Mouse (Mus musculus) lung, postnatal 4 days (tissue): ENCODE results near the gene Hadha.

ENCODE experiments used
- DNase-seq, 2 experiments: peaks; one replicate each; pipeline ENCODE4 v3.0.0; 2021

Hadha gene

DNA sequence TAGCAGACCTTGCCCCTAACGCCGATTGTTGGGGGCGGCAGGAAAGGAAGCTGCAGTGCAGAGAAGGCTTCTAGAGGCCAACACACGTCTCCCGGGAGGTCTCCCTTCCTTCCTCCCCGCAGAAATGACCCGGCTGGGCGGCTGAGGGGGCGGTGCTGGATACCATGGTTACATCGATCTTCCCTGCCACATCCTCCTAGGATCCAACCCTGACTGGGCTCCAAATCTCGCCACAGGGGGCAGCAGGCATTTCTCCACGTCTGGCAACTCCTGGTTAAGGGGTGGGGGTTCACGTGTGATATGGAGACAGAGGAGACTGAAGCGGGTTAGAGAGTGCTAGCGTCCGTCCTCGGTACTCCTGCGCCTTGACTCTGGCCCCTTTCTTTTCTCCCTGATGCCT, 43.8 kb downstream of the Hadha start:
- peak; percentile 51 to 58 for DNase-seq

- peak in 1 of 2 experiments; percentile 17 for DNase-seq
Observed at GRCm38 (mm10) chr5:30110371-30111060, 44.4 kb downstream of the Hadha start.

- DNase-seq = no peak
Observed at GRCm38 (mm10) chr5:30109899-30110298, 45.1 kb downstream of the Hadha start.

DNA sequence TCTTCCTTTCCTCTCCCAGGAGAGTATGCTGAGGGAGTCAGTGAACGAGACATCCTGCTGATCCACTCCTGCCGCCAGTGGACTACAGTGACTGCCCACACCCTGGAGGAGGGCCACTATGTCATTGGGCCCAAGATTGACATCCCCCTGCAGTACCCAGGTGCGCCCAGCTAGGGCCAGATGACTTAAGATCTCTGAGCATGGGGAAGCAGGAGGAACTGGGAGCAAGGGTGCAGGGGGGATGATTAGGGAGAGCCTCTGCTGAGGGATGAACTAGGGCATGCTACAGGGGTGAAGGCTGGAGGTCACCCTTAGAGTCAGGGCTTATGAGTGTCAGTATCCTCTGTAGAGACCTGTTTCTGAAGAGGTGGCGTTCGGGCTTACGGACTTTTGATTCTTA, 46.7 kb downstream of the Hadha start:
- peak in 1 of 2 experiments; percentile 6 for DNase-seq

DNA sequence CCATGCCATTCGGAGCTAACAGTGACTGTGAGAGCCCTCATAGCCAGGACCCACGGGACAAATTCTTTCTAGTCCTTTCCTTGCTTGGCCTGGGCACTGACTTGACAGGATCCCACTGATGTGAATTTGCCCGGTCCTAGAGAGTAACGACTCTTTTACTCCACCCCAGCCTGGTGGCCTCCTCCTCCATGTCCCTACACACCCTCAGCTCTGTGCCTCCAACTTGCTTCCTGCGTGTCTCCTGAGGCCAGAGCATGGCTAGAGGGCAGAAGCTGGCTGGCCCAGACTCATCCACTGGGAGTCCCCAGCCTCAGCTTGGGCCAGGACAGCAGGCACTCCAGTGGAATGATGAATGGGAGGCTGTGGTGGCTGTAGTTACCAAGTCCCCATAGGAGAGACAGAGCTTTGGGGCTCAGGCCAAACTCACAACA, 47.3 kb downstream of the Hadha start:
- peak in 1 of 2 experiments; percentile 16 for DNase-seq

- DNase-seq = peak in 1 of 2 experiments; percentile 13
Observed at GRCm38 (mm10) chr5:30107186-30107585, 47.8 kb downstream of the Hadha start.

DNA sequence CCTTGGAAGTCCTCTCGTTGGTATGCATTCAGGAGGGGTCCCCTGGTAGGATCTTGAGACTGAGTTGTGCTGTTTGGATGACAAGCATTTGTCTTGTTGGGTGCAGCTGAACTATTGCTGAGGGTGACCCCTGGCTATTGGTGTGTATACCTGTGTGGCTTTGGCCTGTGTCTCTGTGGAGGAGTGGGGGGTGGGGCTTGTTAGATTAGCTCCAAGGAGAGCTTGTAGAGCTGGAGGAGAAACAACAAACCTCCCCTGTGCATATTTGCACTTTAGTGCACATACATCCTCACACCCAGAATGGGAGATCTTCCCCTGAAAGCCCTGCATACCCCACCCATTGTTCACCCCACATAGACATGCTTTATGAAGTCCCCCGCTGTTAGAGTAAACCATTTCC, 48.2 kb downstream of the Hadha start:
- DNase-seq = peak in 1 of 2 experiments; percentile 6

- DNase-seq = peak in 1 of 2 experiments; percentile 15
Observed at GRCm38 (mm10) chr5:30105668-30106300, 49.2 kb downstream of the Hadha start, which contains the start of gene 3110082J24Rik. TSS of gene 3110082J24Rik (minus strand) at chr5:30106086.

GRCm38 (mm10) chr5:30104841-30105667, 49.9 kb downstream of the Hadha start, which contains the start of gene Garem2:
TSS of gene Garem2 (plus strand) at chr5:30105161.
- DNase-seq = peak in 1 of 2 experiments; percentile 28

GRCm38 (mm10) chr5:30104339-30104738, 50.6 kb downstream of the Hadha start:
- DNase-seq = peak; percentile 27 to 54

DNA sequence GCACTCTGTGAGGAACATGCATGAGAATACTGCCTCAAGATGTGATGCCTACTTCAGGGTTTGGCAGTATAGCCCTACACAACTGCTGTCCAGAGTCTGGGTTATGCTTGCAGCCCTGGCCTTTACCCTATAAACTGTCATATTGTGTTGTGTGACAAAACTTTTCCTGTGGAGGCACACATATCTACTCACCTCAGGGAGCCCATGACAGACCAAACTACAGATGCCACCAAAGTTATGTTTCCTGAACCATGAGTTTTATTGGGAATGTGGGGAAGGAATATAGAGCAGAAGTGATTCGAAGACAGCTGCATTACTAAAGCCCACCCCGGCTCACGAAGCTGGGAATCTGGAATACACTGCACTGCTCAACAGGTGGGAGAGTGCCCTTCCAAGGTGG, 51.6 kb downstream of the Hadha start:
- no peak for DNase-seq

GRCm38 (mm10) chr5:30098260-30098659, 56.7 kb downstream of the Hadha start:
- no peak for DNase-seq

GRCm38 (mm10) chr5:30095731-30096130, 59.2 kb downstream of the Hadha start:
- DNase-seq = no peak

DNA sequence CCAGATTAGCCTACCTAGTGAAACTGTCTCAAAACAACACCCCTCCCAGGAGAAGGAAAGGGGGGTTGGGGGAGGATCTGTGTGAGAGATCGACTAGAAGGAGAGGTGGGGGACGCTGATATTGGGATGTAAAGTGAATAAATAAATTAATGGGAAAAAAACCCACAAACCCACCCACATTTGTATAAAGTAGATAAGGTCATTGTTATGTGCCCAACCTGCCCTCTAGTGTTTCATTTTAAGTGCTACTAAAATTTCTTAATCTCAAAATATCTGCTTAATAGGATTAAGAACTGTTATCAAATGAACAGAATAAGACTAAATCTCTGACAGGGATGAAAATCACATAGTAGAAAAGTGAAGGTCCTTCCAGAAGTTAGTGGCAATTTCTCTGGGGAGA, 60.6 kb downstream of the Hadha start:
- no peak for DNase-seq

GRCm38 (mm10) chr5:30092701-30093100, 62.3 kb downstream of the Hadha start:
- DNase-seq = no peak

GRCm38 (mm10) chr5:30072825-30073821, 81.8 kb downstream of the Hadha start, which contains the start of gene Tyms:
TSS of gene Tyms (minus strand) at chr5:30073617.
- peak; percentile 84 to 85 for DNase-seq

GRCm38 (mm10) chr5:30072377-30072776, 82.6 kb downstream of the Hadha start:
- DNase-seq = no peak

GRCm38 (mm10) chr5:30071677-30072076, 83.3 kb downstream of the Hadha start:
- no peak for DNase-seq
